Mouse (Mus musculus): ENCODE measurements around the gene Pgpep1l. TPM values are rescaled to one million over a fixed set of nuclear protein-coding genes. Genes with fewer than 3 reads are reported as not detected.

Gene Pgpep1l
- polyA plus RNA-seq, 1 experiment from 2014 or later = 0.31 TPM

DNA sequence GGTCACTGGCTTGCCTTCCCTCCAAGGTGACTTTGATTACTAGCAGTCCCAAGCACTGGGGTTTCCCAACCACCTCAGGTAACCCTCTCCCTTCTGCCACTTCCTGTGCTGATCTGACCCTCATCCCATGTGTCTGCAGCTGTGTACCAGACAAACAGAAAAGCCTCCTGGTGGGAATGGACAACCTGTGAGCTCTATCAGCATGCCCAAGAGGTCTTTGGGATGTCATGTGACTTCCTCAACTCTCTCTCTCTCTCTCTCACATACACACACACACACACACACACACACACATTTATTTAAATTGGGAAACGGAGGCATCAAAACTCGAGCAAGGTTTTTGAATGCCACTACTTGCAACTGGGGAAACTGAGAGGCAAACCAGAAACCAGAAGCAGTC lies 6.3 kb downstream of the Pgpep1l start:
- ATAC-seq (ENCODE audit: insufficient number of reproducible peaks, insufficient read depth, low FRiP score, low TSS enrichment, low read depth) = no peak
- no peak overlapping the region for H3K4me3 ChIP-seq
- H3K9ac ChIP-seq = no peak overlapping the region
- WGBS = 53% methylated on average over 2 of the region's 2 CpGs
- no peaks in the 10 kb centered on the region for H3K36me3 ChIP-seq
- H3K9me3 ChIP-seq = no peaks in the 10 kb centered on the region; the same call in 1 of the 2 replicates
- H3K27ac ChIP-seq = no peak overlapping the region
- no peaks in the 10 kb centered on the region for H3K27me3 ChIP-seq
- no peaks in the 10 kb centered on the region for H3K4me1 ChIP-seq
- H3K4me2 ChIP-seq = no peak overlapping the region

DNA sequence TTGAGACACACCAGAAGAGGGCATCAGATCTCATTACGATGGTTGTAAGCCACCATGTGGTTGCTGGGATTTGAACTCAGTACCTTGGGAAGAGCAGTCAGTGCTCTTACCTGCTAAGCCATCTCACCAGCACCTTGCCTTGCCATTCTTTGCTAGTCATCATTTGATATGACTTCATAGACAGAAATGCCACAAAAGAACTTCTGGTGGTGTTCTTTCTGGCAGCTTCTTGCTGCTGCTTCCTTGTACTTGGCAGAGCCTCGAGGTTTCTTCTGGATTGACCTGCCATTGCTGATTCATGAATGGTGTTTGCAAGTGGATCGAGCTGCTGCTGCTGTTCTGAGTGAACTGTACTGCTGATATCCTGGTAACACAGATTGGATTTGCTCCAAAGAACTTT lies 13.1 kb downstream of the Pgpep1l start:
- Histone ChIP-seq H3K4me1 (peaks cover 5% of the 10 kb centered on the region; the same call in 1 of the 2 replicates), H3K27ac (no peak overlapping the region), H3K4me2 (no peak overlapping the region), H3K4me3 (no peak overlapping the region), H3K9ac (no peak overlapping the region), H3K9me3 (no peaks in the 10 kb centered on the region), H3K36me3 (no peaks in the 10 kb centered on the region), H3K27me3 (no peaks in the 10 kb centered on the region)
- WGBS = 91% methylated on average over 3 of the region's 3 CpGs
- no peak for ATAC-seq (ENCODE audit: insufficient number of reproducible peaks, insufficient read depth, low FRiP score, low TSS enrichment, low read depth)

DNA sequence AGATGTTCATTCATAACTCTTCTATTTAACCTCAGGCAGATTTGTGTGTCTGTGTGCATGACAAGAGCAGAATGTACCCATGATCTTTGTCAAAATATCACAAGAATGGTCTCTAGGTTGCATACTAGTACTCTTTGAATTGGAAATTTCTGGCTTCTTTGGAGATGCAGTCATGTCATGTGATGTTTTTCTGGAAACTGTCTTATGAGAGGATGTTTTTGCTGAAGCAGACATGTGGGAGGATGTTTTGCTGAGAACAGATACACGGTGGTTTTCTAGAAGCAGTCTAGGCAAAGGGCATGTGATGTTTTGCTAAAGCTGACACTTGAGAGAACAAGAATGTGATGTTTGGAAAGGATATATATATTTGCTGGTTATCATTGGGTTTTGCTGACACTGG lies 13.6 kb downstream of the Pgpep1l start:
- Histone ChIP-seq H3K27ac (no peak overlapping the region), H3K4me1 (peaks cover 6% of the 10 kb centered on the region; the same call in 1 of the 2 replicates), H3K4me2 (no peak overlapping the region), H3K9me3 (no peaks in the 10 kb centered on the region), H3K9ac (no peak overlapping the region), H3K27me3 (no peaks in the 10 kb centered on the region), H3K4me3 (no peak overlapping the region), H3K36me3 (no peaks in the 10 kb centered on the region)
- WGBS = 83% methylated on average over 1 of the region's 1 CpGs
- ATAC-seq (ENCODE audit: insufficient number of reproducible peaks, insufficient read depth, low FRiP score, low TSS enrichment, low read depth) = no peak

DNA sequence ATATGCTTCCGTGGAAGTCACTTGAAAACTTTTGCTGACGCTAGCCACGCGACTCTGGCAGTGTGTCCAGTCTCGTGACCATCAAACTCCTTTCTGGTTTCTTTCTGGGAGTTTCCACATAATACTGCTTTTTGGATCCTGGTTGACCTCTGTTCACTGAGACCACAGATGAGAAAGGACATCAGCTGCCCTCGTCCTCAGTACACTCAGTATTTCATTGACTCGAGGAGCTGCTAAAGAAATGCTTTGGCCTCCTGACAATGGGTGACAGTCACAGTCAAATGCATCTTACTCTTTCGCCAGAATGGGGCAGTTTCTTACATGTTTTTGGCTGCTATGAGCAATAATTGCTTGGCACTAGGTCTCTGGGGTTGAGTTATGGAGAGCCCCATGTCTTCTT lies 17.8 kb downstream of the Pgpep1l start:
- no peaks in the 10 kb centered on the region for H3K27me3 ChIP-seq
- 57% methylated on average over 8 of the region's 8 CpGs for WGBS

DNA sequence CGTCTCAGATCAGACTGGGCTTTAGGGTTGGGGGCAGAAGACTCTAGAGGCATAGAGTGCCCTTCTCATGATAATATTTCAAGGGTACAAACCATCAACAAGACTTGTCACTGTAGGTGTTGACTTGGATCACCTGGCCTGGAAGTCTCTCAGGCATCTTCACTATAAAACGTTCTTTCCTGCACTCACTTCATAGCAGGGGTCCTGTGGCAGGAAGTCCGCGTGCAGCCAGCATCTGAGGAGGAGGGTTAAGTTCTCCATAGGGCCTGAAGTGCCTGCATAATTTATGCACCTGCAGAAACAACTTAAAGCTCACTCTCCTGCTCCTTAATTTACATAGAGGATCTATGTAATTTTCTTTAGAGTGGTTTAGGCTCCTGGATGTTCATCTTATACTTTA lies 18.4 kb downstream of the Pgpep1l start:
- WGBS = 45% methylated on average over 4 of the region's 4 CpGs
- no peak overlapping the region for H3K4me2 ChIP-seq
- no peak for ATAC-seq (ENCODE audit: insufficient number of reproducible peaks, insufficient read depth, low FRiP score, low TSS enrichment, low read depth)
- H3K36me3 ChIP-seq = no peaks in the 10 kb centered on the region
- no peaks in the 10 kb centered on the region for H3K27me3 ChIP-seq
- no peak overlapping the region for H3K27ac ChIP-seq
- peaks cover 6% of the 10 kb centered on the region; the same call in 1 of the 2 replicates for H3K4me1 ChIP-seq
- H3K9me3 ChIP-seq = no peaks in the 10 kb centered on the region
- H3K4me3 ChIP-seq = no peak overlapping the region
- H3K9ac ChIP-seq = no peak overlapping the region

More for the DNA sequence above, 17.8 kb downstream of the Pgpep1l start:
- Histone ChIP-seq H3K9ac (no peak overlapping the region), H3K36me3 (no peaks in the 10 kb centered on the region), H3K9me3 (no peaks in the 10 kb centered on the region), H3K4me2 (no peak overlapping the region), H3K4me3 (no peak overlapping the region), H3K4me1 (peaks cover 6% of the 10 kb centered on the region; the same call in 1 of the 2 replicates), H3K27ac (no peak overlapping the region)
- ATAC-seq (ENCODE audit: insufficient number of reproducible peaks, insufficient read depth, low FRiP score, low TSS enrichment, low read depth) = no peak

DNA sequence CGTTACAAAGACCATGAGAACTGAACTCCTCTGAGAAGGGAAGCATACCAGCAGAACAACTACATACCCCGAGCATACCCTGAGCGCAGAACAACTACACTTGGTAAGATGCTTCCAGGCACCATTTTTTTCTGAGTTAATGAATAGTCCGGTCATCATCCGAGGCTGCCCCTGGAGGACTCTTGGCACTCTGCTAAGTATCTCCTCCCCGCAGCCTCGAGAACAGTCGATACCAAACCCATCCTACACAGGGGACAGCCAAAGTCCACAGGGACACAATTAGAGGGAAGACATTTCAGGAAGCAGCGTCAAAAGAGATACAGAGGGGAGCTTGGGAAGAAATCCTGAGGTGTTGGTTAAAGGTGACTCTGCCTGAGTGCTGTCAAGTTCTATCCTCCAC lies 22.8 kb downstream of the Pgpep1l start:
- H3K4me3 ChIP-seq = no peak overlapping the region
- no peaks in the 10 kb centered on the region for H3K36me3 ChIP-seq
- ATAC-seq (ENCODE audit: insufficient number of reproducible peaks, insufficient read depth, low FRiP score, low TSS enrichment, low read depth) = no peak
- 81% methylated on average over 9 of the region's 9 CpGs for WGBS
- H3K27ac ChIP-seq = no peak overlapping the region
- H3K9me3 ChIP-seq = no peaks in the 10 kb centered on the region
- no peak overlapping the region for H3K4me2 ChIP-seq
- H3K9ac ChIP-seq = no peak overlapping the region
- no peaks in the 10 kb centered on the region for H3K27me3 ChIP-seq
- H3K4me1 ChIP-seq = peaks cover 4% of the 10 kb centered on the region; the same call in 1 of the 2 replicates

DNA sequence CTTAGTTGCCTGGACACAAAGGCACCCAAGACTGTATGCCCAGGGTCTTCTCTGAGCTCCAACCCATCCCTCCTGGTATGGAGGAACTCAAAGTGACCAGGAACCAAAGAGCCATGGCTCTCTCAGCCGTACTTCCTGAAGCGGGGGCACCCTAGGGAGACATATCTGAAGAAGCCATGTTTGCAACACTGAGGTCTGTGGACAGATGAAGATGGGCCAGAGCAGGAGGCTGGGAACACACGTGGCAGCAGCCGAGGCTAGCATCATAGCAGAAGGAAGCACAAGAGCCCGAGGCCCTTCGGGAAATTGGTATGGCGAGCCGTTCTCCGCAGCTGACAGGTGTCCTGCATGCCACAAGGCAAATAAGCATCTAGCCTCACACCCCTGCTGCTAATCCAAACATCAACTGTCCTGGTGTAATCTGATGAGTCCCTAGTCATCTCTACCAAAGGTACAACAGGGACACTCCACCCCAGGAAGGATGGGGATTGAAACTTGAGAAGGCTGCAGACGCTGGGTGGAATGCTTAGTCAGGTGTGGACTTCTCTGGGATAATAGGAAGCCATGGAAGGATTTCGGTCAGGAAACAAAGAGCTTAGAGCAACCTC lies 24.7 kb downstream of the Pgpep1l start:
- no peak overlapping the region for H3K4me3 ChIP-seq
- H3K36me3 ChIP-seq = no peaks in the 10 kb centered on the region
- no peak overlapping the region for H3K27ac ChIP-seq
- ATAC-seq (ENCODE audit: insufficient number of reproducible peaks, insufficient read depth, low FRiP score, low TSS enrichment, low read depth) = no peak
- no peak overlapping the region for H3K4me2 ChIP-seq
- 53% methylated on average over 11 of the region's 11 CpGs for WGBS
- no peak overlapping the region for H3K9ac ChIP-seq
- peaks cover 1% of the 10 kb centered on the region for H3K4me1 ChIP-seq
- H3K9me3 ChIP-seq = no peaks in the 10 kb centered on the region
- H3K27me3 ChIP-seq = no peaks in the 10 kb centered on the region

DNA sequence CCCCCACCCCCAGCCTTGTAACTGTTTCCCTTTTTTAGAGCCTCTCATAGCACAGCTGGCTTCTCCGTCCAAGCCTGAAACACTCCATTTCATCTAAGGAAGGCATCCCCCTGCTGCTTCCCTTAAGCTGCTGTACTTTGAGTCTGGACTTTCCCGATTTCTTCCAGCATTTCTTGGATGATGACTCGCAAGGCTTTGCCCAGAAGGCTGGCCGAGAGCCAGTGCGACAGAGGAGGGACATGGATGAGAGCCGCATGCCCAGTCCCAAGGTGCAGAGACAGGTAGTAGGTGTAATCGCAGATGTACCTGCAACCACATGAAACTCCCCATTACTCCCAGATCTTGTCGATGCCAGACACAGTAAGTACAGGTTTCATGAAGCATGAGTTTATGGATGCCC lies 27.2 kb downstream of the Pgpep1l start:
- peaks cover 16% of the 10 kb centered on the region for H3K4me1 ChIP-seq
- no peaks in the 10 kb centered on the region for H3K9me3 ChIP-seq
- H3K4me2 ChIP-seq = no peak overlapping the region
- no peak for ATAC-seq (ENCODE audit: insufficient number of reproducible peaks, insufficient read depth, low FRiP score, low TSS enrichment, low read depth)
- no peak overlapping the region for H3K9ac ChIP-seq
- H3K27ac ChIP-seq = no peak overlapping the region
- WGBS = 84% methylated on average over 8 of the region's 8 CpGs
- H3K36me3 ChIP-seq = 0 out of 2 replicates have a peak, but pooled peaks cover under 1% of the 10 kb centered on the region
- H3K27me3 ChIP-seq = no peaks in the 10 kb centered on the region
- no peak overlapping the region for H3K4me3 ChIP-seq

DNA sequence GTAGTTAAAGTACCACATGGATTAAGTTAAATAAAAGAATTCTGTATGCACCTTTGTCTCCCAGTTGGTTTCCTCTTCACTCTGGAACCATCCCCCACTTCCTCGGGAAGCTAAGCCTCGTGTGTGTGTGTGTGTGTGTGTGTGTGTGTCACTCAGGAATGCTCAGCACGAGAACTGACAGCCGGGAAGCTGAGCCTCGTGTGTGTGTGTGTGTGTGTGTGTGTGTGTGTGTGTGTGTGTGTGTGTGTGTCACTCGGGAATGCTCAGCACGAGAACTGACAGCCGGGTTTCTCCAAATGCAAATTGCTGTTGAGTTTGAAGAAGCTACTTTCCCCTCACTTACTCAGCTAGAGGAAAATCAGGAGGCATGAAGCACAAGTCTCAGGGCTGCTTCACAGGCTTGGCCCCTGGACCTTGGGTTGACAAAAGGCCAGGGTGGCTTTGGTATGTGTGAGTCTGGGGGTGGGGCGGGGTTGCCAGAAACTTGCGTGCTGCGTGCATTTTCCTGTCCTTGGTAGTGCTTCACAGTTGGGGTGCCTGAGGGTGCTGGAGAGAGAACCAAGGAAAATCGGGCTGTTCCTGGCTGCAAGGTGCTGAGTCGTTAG lies 30.3 kb downstream of the Pgpep1l start:
- Histone ChIP-seq H3K4me2 (peak overlapping the region; percentile 18; the same call in 1 of the 2 replicates), H3K9me3 (no peaks in the 10 kb centered on the region), H3K4me3 (no peak overlapping the region), H3K36me3 (peaks cover 25% of the 10 kb centered on the region), H3K27me3 (no peaks in the 10 kb centered on the region), H3K27ac (peak overlapping the region; percentile 82), H3K4me1 (peaks cover 16% of the 10 kb centered on the region), H3K9ac (no peak overlapping the region)
- no peak; the same call in 1 of the 2 replicates for ATAC-seq (ENCODE audit: insufficient number of reproducible peaks, insufficient read depth, low FRiP score, low TSS enrichment, low read depth)
- WGBS = 17% methylated on average over 12 of the region's 13 CpGs

DNA sequence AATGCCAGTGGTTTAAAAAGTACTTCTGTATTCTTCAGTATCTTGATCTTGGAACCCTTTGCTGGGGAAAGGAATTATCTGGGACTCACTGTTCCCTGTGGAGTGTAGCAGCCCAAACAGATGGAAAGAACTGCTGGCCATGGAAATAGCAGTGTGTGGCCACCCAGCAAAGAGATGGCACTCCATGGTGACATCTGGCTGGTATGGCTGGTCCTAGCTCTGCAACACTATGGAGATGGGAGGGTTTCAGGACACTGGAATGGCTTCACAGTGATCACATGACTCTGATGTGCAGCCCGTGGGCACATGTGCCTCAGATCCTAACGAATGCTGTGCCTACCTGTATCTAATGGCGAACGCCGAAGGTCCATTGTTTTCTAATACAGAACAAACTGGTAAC lies 31.5 kb downstream of the Pgpep1l start:
- Histone ChIP-seq H3K4me2 (no peak overlapping the region), H3K9me3 (no peaks in the 10 kb centered on the region), H3K4me3 (no peak overlapping the region), H3K27me3 (no peaks in the 10 kb centered on the region), H3K9ac (no peak overlapping the region), H3K4me1 (peaks cover 27% of the 10 kb centered on the region), H3K36me3 (peaks cover 28% of the 10 kb centered on the region), H3K27ac (0 out of 2 replicates have a peak overlapping the region, but pooled peaks have one; percentile 51)
- 79% methylated on average over 5 of the region's 5 CpGs for WGBS
- no peak for ATAC-seq (ENCODE audit: insufficient number of reproducible peaks, insufficient read depth, low FRiP score, low TSS enrichment, low read depth)

DNA sequence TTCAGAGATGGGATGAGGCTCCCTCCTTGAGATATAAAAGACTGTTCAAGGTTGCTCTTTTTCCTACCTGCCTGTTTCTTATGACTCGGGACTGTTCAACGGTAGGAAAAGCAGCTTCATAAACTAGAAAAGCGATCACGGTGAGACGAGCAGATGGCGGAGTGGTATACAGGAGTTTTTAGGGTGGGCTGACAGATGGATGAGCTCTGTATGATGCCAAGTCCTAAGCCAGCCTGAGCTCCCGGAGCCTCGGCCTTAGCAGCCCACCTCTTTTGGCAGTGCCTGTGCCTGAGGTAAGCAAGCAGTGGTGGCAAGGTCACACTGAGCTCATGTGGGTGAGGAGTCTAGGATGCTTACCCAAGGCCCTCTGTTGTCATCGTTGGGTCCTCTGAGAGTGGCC lies 33.2 kb downstream of the Pgpep1l start:
- WGBS = 93% methylated on average over 9 of the region's 9 CpGs
- no peak for ATAC-seq (ENCODE audit: insufficient number of reproducible peaks, insufficient read depth, low FRiP score, low TSS enrichment, low read depth)
- Histone ChIP-seq H3K9ac (no peak overlapping the region), H3K9me3 (no peaks in the 10 kb centered on the region), H3K27me3 (no peaks in the 10 kb centered on the region), H3K4me3 (no peak overlapping the region), H3K27ac (no peak overlapping the region), H3K4me2 (no peak overlapping the region), H3K4me1 (peaks cover 29% of the 10 kb centered on the region), H3K36me3 (peaks cover 41% of the 10 kb centered on the region)

DNA sequence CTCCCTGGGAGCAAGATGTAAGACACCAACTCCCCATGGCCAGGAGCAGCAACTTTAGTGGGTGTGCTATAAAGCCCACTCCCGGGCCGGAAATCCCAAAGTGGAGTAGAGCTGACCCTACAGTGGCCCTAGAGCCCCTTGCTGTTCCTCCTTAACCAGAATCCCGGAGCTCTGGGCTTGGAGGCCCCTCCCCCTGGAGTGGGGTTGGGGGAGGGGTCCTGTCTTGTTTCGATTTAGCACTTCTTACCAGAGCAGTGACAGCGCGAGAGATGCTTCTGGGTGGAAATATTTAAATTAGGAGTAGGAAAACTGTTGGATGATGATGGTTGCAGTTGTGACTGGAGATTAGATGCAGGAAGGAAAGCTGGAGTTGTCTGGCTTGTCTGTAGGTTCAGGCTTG lies 35.5 kb downstream of the Pgpep1l start:
- WGBS = 27% methylated on average over 6 of the region's 6 CpGs
- Histone ChIP-seq H3K27me3 (no peaks in the 10 kb centered on the region), H3K36me3 (peaks cover 60% of the 10 kb centered on the region), H3K4me2 (no peak overlapping the region), H3K9ac (no peak overlapping the region), H3K27ac (no peak overlapping the region), H3K4me1 (peaks cover 27% of the 10 kb centered on the region), H3K9me3 (no peaks in the 10 kb centered on the region), H3K4me3 (no peak overlapping the region)
- no peak for ATAC-seq (ENCODE audit: insufficient number of reproducible peaks, insufficient read depth, low FRiP score, low TSS enrichment, low read depth)

Measured in embryonic facial prominence, embryonic 13.5 days (tissue).